In genomic region chr4:147959881-147960831, GRCm38 (mm10) we compare ENCODE assay signal across 8 mouse cellular contexts. TPM values are rescaled to one million over a fixed set of nuclear protein-coding genes. Genes with fewer than 3 reads are reported as not detected.
DNase-seq lines count a peak whose midpoint lies in the region; ATAC-seq and TF ChIP-seq lines count a peak whose summit lies in the region.

No protein-coding gene starts in this region.

- no peak overlapping the region for H3K4me3 ChIP-seq in forebrain, embryonic 14.5 days (ENCODE audit: low read depth, low read length)
- no peak overlapping the region for H3K4me3 ChIP-seq in hindbrain, embryonic 16.5 days (ENCODE audit: low read length)
- H3K4me3 ChIP-seq in limb, embryonic 14.5 days (replicated peaks; ENCODE audit: low read length): no peak overlapping the region
- no peak overlapping the region for H3K4me3 ChIP-seq in midbrain, postnatal 0 days (ENCODE audit: low read depth, low read length)
- H3K4me3 ChIP-seq in thymus, adult 2 months (ENCODE audit: control insufficient read depth, insufficient read depth, low read length): no peak overlapping the region

- no peaks in the 10 kb centered on the region for H3K27me3 ChIP-seq in forebrain, embryonic 14.5 days (replicated peaks; ENCODE audit: control insufficient read depth, insufficient read depth, low read length)
- no peaks in the 10 kb centered on the region for H3K27me3 ChIP-seq in hindbrain, embryonic 16.5 days (replicated peaks; ENCODE audit: control insufficient read depth, insufficient read depth, low read length)
- no peaks in the 10 kb centered on the region for H3K27me3 ChIP-seq in limb, embryonic 14.5 days (ENCODE audit: control insufficient read depth, insufficient read depth, low read length)
- H3K27me3 ChIP-seq in midbrain, postnatal 0 days (ENCODE audit: insufficient read depth, low read length): no peaks in the 10 kb centered on the region
- H3K27me3 ChIP-seq in thymus, adult 2 months (ENCODE audit: control insufficient read depth, insufficient read depth, low read length): no peaks in the 10 kb centered on the region; the same call in 1 of the 2 replicates

- no peak overlapping the region for H3K4me2 ChIP-seq in forebrain, embryonic 14.5 days (ENCODE audit: low read length)
- H3K4me2 ChIP-seq in hindbrain, embryonic 16.5 days (ENCODE audit: low read length): no peak overlapping the region
- no peak overlapping the region for H3K4me2 ChIP-seq in limb, embryonic 14.5 days (replicated peaks; ENCODE audit: low read depth, low read length, severe bottlenecking)
- H3K4me2 ChIP-seq in midbrain, postnatal 0 days (ENCODE audit: low read depth, low read length, poor library complexity, severe bottlenecking): no peak overlapping the region

- no peak overlapping the region for H3K9ac ChIP-seq in forebrain, embryonic 14.5 days (ENCODE audit: low read length)
- H3K9ac ChIP-seq in hindbrain, embryonic 16.5 days (ENCODE audit: low read depth, low read length): no peak overlapping the region
- H3K9ac ChIP-seq in limb, embryonic 14.5 days (ENCODE audit: low read depth, low read length, severe bottlenecking): no peak overlapping the region
- no peak overlapping the region for H3K9ac ChIP-seq in midbrain, postnatal 0 days (replicated peaks; ENCODE audit: low read length, poor library complexity, severe bottlenecking)

- 48% methylated on average over 6 of the region's 6 CpGs for WGBS in forebrain, embryonic 14.5 days
- 48% methylated on average over 6 of the region's 6 CpGs for WGBS in hindbrain, embryonic 16.5 days
- WGBS in limb, embryonic 14.5 days: 39% methylated on average over 6 of the region's 6 CpGs
- 45% methylated on average over 6 of the region's 6 CpGs for WGBS in midbrain, postnatal 0 days
- WGBS in thymus, adult 2 months: 41% methylated on average over 6 of the region's 6 CpGs

- peak; percentile 86 for TF ChIP-seq CTCF in midbrain, postnatal 0 days (IDR thresholded peaks at IDR 0.05)
- peak; percentile 43; the same call in 1 of the 2 replicates for TF ChIP-seq CTCF in thymus, adult 2 months (IDR thresholded peaks at IDR 0.05; ENCODE audit: borderline replicate concordance, control insufficient read depth, extremely low read depth, insufficient read depth, low read length, poor library complexity)

- H3K27ac ChIP-seq in forebrain, embryonic 14.5 days (ENCODE audit: low read depth, low read length): no peak overlapping the region
- H3K27ac ChIP-seq in hindbrain, embryonic 16.5 days (ENCODE audit: low read depth, low read length): no peak overlapping the region
- no peak overlapping the region for H3K27ac ChIP-seq in limb, embryonic 14.5 days (replicated peaks; ENCODE audit: low read depth, low read length)
- H3K27ac ChIP-seq in midbrain, postnatal 0 days (ENCODE audit: low read depth, low read length): no peak overlapping the region
- no peak overlapping the region for H3K27ac ChIP-seq in thymus, adult 2 months (ENCODE audit: control insufficient read depth, insufficient read depth, low read length)

- no peaks in the 10 kb centered on the region for H3K36me3 ChIP-seq in forebrain, embryonic 14.5 days (ENCODE audit: control insufficient read depth, insufficient read depth, low read length)
- no peaks in the 10 kb centered on the region for H3K36me3 ChIP-seq in hindbrain, embryonic 16.5 days (ENCODE audit: control insufficient read depth, insufficient read depth, low read length)
- H3K36me3 ChIP-seq in limb, embryonic 14.5 days (ENCODE audit: control insufficient read depth, insufficient read depth, low read length): no peaks in the 10 kb centered on the region
- H3K36me3 ChIP-seq in midbrain, postnatal 0 days (ENCODE audit: insufficient read depth, low read length): no peaks in the 10 kb centered on the region
- no peaks in the 10 kb centered on the region for H3K36me3 ChIP-seq in thymus, adult 2 months (ENCODE audit: control insufficient read depth, insufficient read depth, low read length)

- no peak for TF ChIP-seq POLR2A in limb, embryonic 14.5 days (IDR thresholded peaks at IDR 0.05; ENCODE audit: borderline replicate concordance, extremely low read depth, insufficient read depth, insufficient read length)
- TF ChIP-seq POLR2A in thymus, adult 2 months (IDR thresholded peaks at IDR 0.05; ENCODE audit: control insufficient read depth, extremely low read depth, insufficient read depth, low read length, poor library complexity): no peak

- no peaks in the 10 kb centered on the region for H3K9me3 ChIP-seq in forebrain, embryonic 14.5 days (replicated peaks; ENCODE audit: control insufficient read depth, low read length)
- H3K9me3 ChIP-seq in hindbrain, embryonic 16.5 days (ENCODE audit: control insufficient read depth, low read length): no peaks in the 10 kb centered on the region
- no peaks in the 10 kb centered on the region for H3K9me3 ChIP-seq in limb, embryonic 14.5 days (ENCODE audit: control insufficient read depth, low read length)
- no peaks in the 10 kb centered on the region for H3K9me3 ChIP-seq in midbrain, postnatal 0 days (ENCODE audit: low read length)

- peak; percentile 38 for DNase-seq in ovary, postnatal 36 days (ENCODE audit: low spot score)
- DNase-seq in ovary, adult 18-20 months (ENCODE audit: low spot score): no peak
- peak; percentile 88 for DNase-seq in brain, adult 2 months (ENCODE audit: low read depth, low spot score)
- peak; percentile 85 for DNase-seq in forebrain, embryonic 14.5 days (ENCODE audit: low spot score)
- peak; percentile 73 for DNase-seq in limb, embryonic 14.5 days (ENCODE audit: low spot score)
- DNase-seq in midbrain, postnatal 0 days (ENCODE audit: low spot score): peak; percentile 92
- DNase-seq in thymus, adult 2 months: peak; percentile 67

- H3K4me1 ChIP-seq in forebrain, embryonic 14.5 days (ENCODE audit: control insufficient read depth, insufficient read depth, low read length): no peaks in the 10 kb centered on the region
- no peaks in the 10 kb centered on the region for H3K4me1 ChIP-seq in hindbrain, embryonic 16.5 days (ENCODE audit: control insufficient read depth, insufficient read depth, low read depth, low read length)
- no peaks in the 10 kb centered on the region for H3K4me1 ChIP-seq in limb, embryonic 14.5 days (ENCODE audit: control insufficient read depth, insufficient read depth, low read length)
- H3K4me1 ChIP-seq in midbrain, postnatal 0 days (ENCODE audit: insufficient read depth, low read length): no peaks in the 10 kb centered on the region
- H3K4me1 ChIP-seq in thymus, adult 2 months (replicated peaks; ENCODE audit: control insufficient read depth, insufficient read depth, low read length): no peaks in the 10 kb centered on the region

- peak; percentile 85 for ATAC-seq in forebrain, embryonic 14.5 days
- peak; percentile 81; the same call in 1 of the 2 replicates for ATAC-seq in hindbrain, embryonic 16.5 days
- no peak for ATAC-seq in limb, embryonic 14.5 days (ENCODE audit: low FRiP score, low read depth)
- peak; percentile 76 for ATAC-seq in midbrain, postnatal 0 days (ENCODE audit: low FRiP score)

RNA-seq across cellular contexts. Expression of gene 2510039O18Rik, which starts 19.5 kb away (rescaled TPM):
- 12.5 TPM in 2 replicates for polyA plus RNA-seq in forebrain, embryonic 14.5 days (2014; fragmentation: Nextera tagmentation; extraction: Ambion mirVana)
- polyA plus RNA-seq in hindbrain, embryonic 16.5 days (2015; fragmentation: Nextera tagmentation; extraction: Ambion mirVana): 8.0 and 10.6 TPM in 2 replicates
- polyA plus RNA-seq in limb, embryonic 14.5 days (2012; rRNA removed): 63.2 and 88.2 TPM in 2 replicates
- 25.9 and 29.9 TPM in 2 replicates for polyA plus RNA-seq in limb, embryonic 14.5 days (2014; fragmentation: Nextera tagmentation; extraction: Ambion mirVana)
- 56.8 and 68.3 TPM in 2 replicates for total RNA-seq in midbrain, postnatal 0 days (2014; rRNA removed)
- polyA plus RNA-seq in midbrain, postnatal 0 days (2015; fragmentation: Nextera tagmentation; extraction: Ambion mirVana): 10.6 and 12.3 TPM in 2 replicates
- polyA plus RNA-seq in thymus, adult 2 months (2012; rRNA removed): 170 and 174 TPM in 2 replicates

RNA-seq across cellular contexts. Expression of gene Plod1, which starts 23.6 kb away (rescaled TPM):
- polyA plus RNA-seq in forebrain, embryonic 14.5 days (2014; fragmentation: Nextera tagmentation; extraction: Ambion mirVana): 15.0 and 18.8 TPM in 2 replicates
- 28.4 and 34.8 TPM in 2 replicates for polyA plus RNA-seq in hindbrain, embryonic 16.5 days (2015; fragmentation: Nextera tagmentation; extraction: Ambion mirVana)
- 104 and 129 TPM in 2 replicates for polyA plus RNA-seq in limb, embryonic 14.5 days (2012; rRNA removed)
- polyA plus RNA-seq in limb, embryonic 14.5 days (2014; fragmentation: Nextera tagmentation; extraction: Ambion mirVana): 93.0 and 103 TPM in 2 replicates
- 25.1 and 26.1 TPM in 2 replicates for total RNA-seq in midbrain, postnatal 0 days (2014; rRNA removed)
- 20.0 and 20.2 TPM in 2 replicates for polyA plus RNA-seq in midbrain, postnatal 0 days (2015; fragmentation: Nextera tagmentation; extraction: Ambion mirVana)
- 21.2 and 28.9 TPM in 2 replicates for polyA plus RNA-seq in thymus, adult 2 months (2012; rRNA removed)

RNA-seq across cellular contexts. Expression of gene Nppb, which starts 25.4 kb away (rescaled TPM):
- not detected in 2 replicates for polyA plus RNA-seq in forebrain, embryonic 14.5 days (2014; fragmentation: Nextera tagmentation; extraction: Ambion mirVana)
- polyA plus RNA-seq in hindbrain, embryonic 16.5 days (2015; fragmentation: Nextera tagmentation; extraction: Ambion mirVana): 0.20 and 0.21 TPM in 2 replicates
- polyA plus RNA-seq in limb, embryonic 14.5 days (2012; rRNA removed): 0.11 TPM in 1 of 2 replicates, not detected in the other
- 0.44 TPM in 1 of 2 replicates, not detected in the other for polyA plus RNA-seq in limb, embryonic 14.5 days (2014; fragmentation: Nextera tagmentation; extraction: Ambion mirVana)
- total RNA-seq in midbrain, postnatal 0 days (2014; rRNA removed): not detected in 2 replicates
- polyA plus RNA-seq in midbrain, postnatal 0 days (2015; fragmentation: Nextera tagmentation; extraction: Ambion mirVana): 0.29 TPM in 1 of 2 replicates, not detected in the other
- polyA plus RNA-seq in thymus, adult 2 months (2012; rRNA removed): 0.24 and 2.3 TPM in 2 replicates

RNA-seq across cellular contexts. Expression of gene Nppa, which starts 40.4 kb away (rescaled TPM):
- 0.80 and 1.1 TPM in 2 replicates for polyA plus RNA-seq in forebrain, embryonic 14.5 days (2014; fragmentation: Nextera tagmentation; extraction: Ambion mirVana)
- 1.2 and 1.6 TPM in 2 replicates for polyA plus RNA-seq in hindbrain, embryonic 16.5 days (2015; fragmentation: Nextera tagmentation; extraction: Ambion mirVana)
- polyA plus RNA-seq in limb, embryonic 14.5 days (2012; rRNA removed): 0.33 TPM in 1 of 2 replicates, not detected in the other
- 0.87 and 1.0 TPM in 2 replicates for polyA plus RNA-seq in limb, embryonic 14.5 days (2014; fragmentation: Nextera tagmentation; extraction: Ambion mirVana)
- 2.2 and 2.9 TPM in 2 replicates for total RNA-seq in midbrain, postnatal 0 days (2014; rRNA removed)
- polyA plus RNA-seq in midbrain, postnatal 0 days (2015; fragmentation: Nextera tagmentation; extraction: Ambion mirVana): 4.5 and 6.1 TPM in 2 replicates
- polyA plus RNA-seq in thymus, adult 2 months (2012; rRNA removed): 1.6 and 195 TPM in 2 replicates

RNA-seq across cellular contexts. Expression of gene Mfn2, which starts 55.7 kb away (rescaled TPM):
- 33.8 and 50.1 TPM in 2 replicates for polyA plus RNA-seq in forebrain, embryonic 14.5 days (2014; fragmentation: Nextera tagmentation; extraction: Ambion mirVana)
- 107 and 115 TPM in 2 replicates for polyA plus RNA-seq in hindbrain, embryonic 16.5 days (2015; fragmentation: Nextera tagmentation; extraction: Ambion mirVana)
- 29.6 and 33.4 TPM in 2 replicates for polyA plus RNA-seq in limb, embryonic 14.5 days (2012; rRNA removed)
- 29.8 and 30.2 TPM in 2 replicates for polyA plus RNA-seq in limb, embryonic 14.5 days (2014; fragmentation: Nextera tagmentation; extraction: Ambion mirVana)
- total RNA-seq in midbrain, postnatal 0 days (2014; rRNA removed): 92.3 and 97.7 TPM in 2 replicates
- 96.9 and 99.0 TPM in 2 replicates for polyA plus RNA-seq in midbrain, postnatal 0 days (2015; fragmentation: Nextera tagmentation; extraction: Ambion mirVana)
- polyA plus RNA-seq in thymus, adult 2 months (2012; rRNA removed): 40.4 and 50.2 TPM in 2 replicates
